Mouse (Mus musculus) liver, embryonic 12.5 days (tissue): ENCODE results near the gene Dazap2. TPM values are rescaled to one million over a fixed set of nuclear protein-coding genes. Genes with fewer than 3 reads are reported as not detected.
"Not testable (repeated sequence)": the region's sequence is repeated elsewhere in the genome, so short reads cannot be mapped to it uniquely, and the experiment has no call there.

Experiments used
- ATAC-seq: fragments of 200-750 bp; cut with Nextera tagmentation; 2 replicates; pipeline ENCODE4 v1.8.0; 2017; ENCODE audit warnings: moderate number of reproducible peaks, mild to moderate bottlenecking, moderate library complexity
- H3K27ac ChIP-seq: fragments of 300-500 bp; sonication (generic); 2 replicates; pipeline ENCODE4 v1.5.1; 2016; ENCODE audit warnings: mild to moderate bottlenecking
- H3K27me3 ChIP-seq: fragments of 300-500 bp; sonication (generic); replicated peaks from 2 replicates; pipeline ENCODE4 v1.6.1; 2016; ENCODE audit warnings: mild to moderate bottlenecking, moderate library complexity
- H3K36me3 ChIP-seq: fragments of 300-500 bp; sonication (generic); 2 replicates; pipeline ENCODE4 v1.6.1; 2016; ENCODE audit warnings: mild to moderate bottlenecking, moderate library complexity
- H3K4me1 ChIP-seq: fragments of 300-500 bp; sonication (generic); 2 replicates; pipeline ENCODE4 v1.6.1; 2016
- H3K4me2 ChIP-seq: fragments of 300-500 bp; sonication (generic); 2 replicates; pipeline ENCODE4 v1.6.1; 2016; ENCODE audit warnings: mild to moderate bottlenecking, moderate library complexity
- H3K4me3 ChIP-seq: fragments of 300-500 bp; sonication (generic); 2 replicates; pipeline ENCODE4 v1.5.1; 2016; ENCODE audit warnings: mild to moderate bottlenecking, moderate library complexity
- H3K9ac ChIP-seq: fragments of 300-500 bp; sonication (generic); 2 replicates; pipeline ENCODE4 v1.6.1; 2016; ENCODE audit warnings: mild to moderate bottlenecking, moderate library complexity
- H3K9me3 ChIP-seq: fragments of 300-500 bp; sonication (generic); replicated peaks from 2 replicates; pipeline ENCODE4 v1.6.1; 2016; ENCODE audit warnings: mild to moderate bottlenecking, moderate library complexity
- WGBS: fragments of 180-500 bp; shearing (Covaris S2); methylation state at CpG from one replicate; pipeline ENCODE4 v1.1.7; 2016; ENCODE audit not compliant: insufficient replicate concordance; 5-methylcytosine and 5-hydroxymethylcytosine counted together
- polyA plus RNA-seq: library from polyadenylated mRNA; unstranded; fragments of >200 nt; fragmentation: Nextera tagmentation; extraction: Ambion mirVana; gene quantifications from 2 replicates; pipeline ENCODE4 v1.2.1, GENCODE M21; 2016

The Dazap2 gene
- polyA plus RNA-seq, 1 experiment from 2014 or later, result 163 TPM

GRCm38 (mm10) chr15:100590436-100590835, 24.7 kb upstream of the Dazap2 start:
- WGBS, result 36% methylated on average over 8 of the region's 8 CpGs
- no peak for ATAC-seq
- Histone ChIP-seq H3K9ac (no peak overlapping the region), H3K27ac (no peak overlapping the region), H3K4me1 (no peaks in the 10 kb centered on the region), H3K36me3 (no peaks in the 10 kb centered on the region), H3K4me2 (no peak overlapping the region), H3K9me3 (no peaks in the 10 kb centered on the region), H3K4me3 (no peak overlapping the region), H3K27me3 (peaks cover 38% of the 10 kb centered on the region)

- no peak overlapping the region for H3K27ac ChIP-seq
- 69% methylated on average over 6 of the region's 6 CpGs for WGBS
- ATAC-seq, result no peak
Measured at GRCm38 (mm10) chr15:100592817-100593216, 22.3 kb upstream of the Dazap2 start.

GRCm38 (mm10) chr15:100598287-100598882, 16.8 kb upstream of the Dazap2 start:
- H3K27ac ChIP-seq, result no peak overlapping the region
- no peak for ATAC-seq
- H3K27me3 ChIP-seq, result peaks cover 74% of the 10 kb centered on the region
- no peaks in the 10 kb centered on the region for H3K36me3 ChIP-seq
- H3K4me2 ChIP-seq, result peak overlapping the region; percentile 92
- WGBS, result 17% methylated on average over 9 of the region's 9 CpGs
- H3K4me1 ChIP-seq, result peaks cover 21% of the 10 kb centered on the region
- no peaks in the 10 kb centered on the region for H3K9me3 ChIP-seq
- peak overlapping the region; percentile 66 for H3K4me3 ChIP-seq
- H3K9ac ChIP-seq, result no peak overlapping the region

More at GRCm38 (mm10) chr15:100592817-100593216, 22.3 kb upstream of the Dazap2 start:
- Histone ChIP-seq H3K4me1 (no peaks in the 10 kb centered on the region), H3K4me2 (no peak overlapping the region), H3K9ac (no peak overlapping the region), H3K36me3 (no peaks in the 10 kb centered on the region), H3K4me3 (no peak overlapping the region), H3K27me3 (peaks cover 42% of the 10 kb centered on the region), H3K9me3 (no peaks in the 10 kb centered on the region)

GRCm38 (mm10) chr15:100598883-100599275, 16.3 kb upstream of the Dazap2 start:
- 2% methylated on average over 12 of the region's 12 CpGs for WGBS
- no peaks in the 10 kb centered on the region for H3K9me3 ChIP-seq
- peaks cover 79% of the 10 kb centered on the region for H3K27me3 ChIP-seq
- H3K4me2 ChIP-seq, result peak overlapping the region; percentile 92
- ATAC-seq, result no peak
- H3K36me3 ChIP-seq, result no peaks in the 10 kb centered on the region
- H3K4me1 ChIP-seq, result peaks cover 24% of the 10 kb centered on the region
- H3K4me3 ChIP-seq, result peak overlapping the region; percentile 66
- H3K9ac ChIP-seq, result no peak overlapping the region
- no peak overlapping the region for H3K27ac ChIP-seq

GRCm38 (mm10) chr15:100599276-100600046, 15.7 kb upstream of the Dazap2 start, which contains the start of gene Pou6f1:
Gene Pou6f1 (minus strand): TSS chr15:100599984.
- WGBS, result under 1% methylated on average over 73 of the region's 76 CpGs
- Histone ChIP-seq H3K4me1 (peaks cover 27% of the 10 kb centered on the region), H3K27ac (no peak within 1 kb of the TSS), H3K36me3 (no peaks in the 10 kb centered on the region), H3K9me3 (no peaks in the 10 kb centered on the region), H3K4me3 (peak within 1 kb of the TSS; percentile 66), H3K4me2 (peak within 1 kb of the TSS; percentile 92), H3K9ac (peak within 1 kb of the TSS; percentile 55), H3K27me3 (peaks cover 80% of the 10 kb centered on the region)
- ATAC-seq, result peak; percentile 35; the same call in 1 of the 2 replicates

- 2% methylated on average over 35 of the region's 35 CpGs for WGBS
- H3K27me3 ChIP-seq, result peaks cover 85% of the 10 kb centered on the region
Measured at GRCm38 (mm10) chr15:100600047-100600695, 15.0 kb upstream of the Dazap2 start.

GRCm38 (mm10) chr15:100600696-100601272, 14.4 kb upstream of the Dazap2 start:
- Histone ChIP-seq H3K27me3 (peaks cover 90% of the 10 kb centered on the region), H3K36me3 (no peaks in the 10 kb centered on the region), H3K9me3 (no peaks in the 10 kb centered on the region), H3K4me3 (peak overlapping the region; percentile 66; the same call in 1 of the 2 replicates), H3K4me1 (peaks cover 34% of the 10 kb centered on the region), H3K27ac (no peak overlapping the region), H3K4me2 (peak overlapping the region; percentile 92), H3K9ac (no peak overlapping the region)
- WGBS, result 19% methylated on average over 21 of the region's 21 CpGs
- ATAC-seq, result no peak

More at GRCm38 (mm10) chr15:100600047-100600695, 15.0 kb upstream of the Dazap2 start:
- Histone ChIP-seq H3K27ac (no peak overlapping the region), H3K4me2 (peak overlapping the region; percentile 92), H3K4me3 (peak overlapping the region; percentile 66), H3K9ac (peak overlapping the region; percentile 55), H3K36me3 (no peaks in the 10 kb centered on the region), H3K9me3 (no peaks in the 10 kb centered on the region), H3K4me1 (peaks cover 34% of the 10 kb centered on the region)
- peak; percentile 22; the same call in 1 of the 2 replicates for ATAC-seq

- ATAC-seq, result no peak
- no peak overlapping the region for H3K27ac ChIP-seq
- H3K4me3 ChIP-seq, result no peak overlapping the region
- WGBS, result 32% methylated on average over 3 of the region's 3 CpGs
- no peak overlapping the region for H3K4me2 ChIP-seq
- H3K9me3 ChIP-seq, result no peaks in the 10 kb centered on the region
- H3K9ac ChIP-seq, result no peak overlapping the region
- peaks cover 82% of the 10 kb centered on the region for H3K27me3 ChIP-seq
- peaks cover 34% of the 10 kb centered on the region for H3K4me1 ChIP-seq
- H3K36me3 ChIP-seq, result no peaks in the 10 kb centered on the region
Measured at GRCm38 (mm10) chr15:100601669-100602068, 13.5 kb upstream of the Dazap2 start.

GRCm38 (mm10) chr15:100606677-100607076, 8.5 kb upstream of the Dazap2 start:
- not testable (repeated sequence) for H3K9ac ChIP-seq, H3K4me2 ChIP-seq, H3K27ac ChIP-seq, H3K4me3 ChIP-seq, H3K36me3 ChIP-seq, H3K9me3 ChIP-seq, ATAC-seq
- Histone ChIP-seq H3K27me3 (peaks cover 45% of the 10 kb centered on the region), H3K4me1 (peaks cover 24% of the 10 kb centered on the region; the same call in 1 of the 2 replicates)
- 71% methylated on average over 8 of the region's 8 CpGs for WGBS

GRCm38 (mm10) chr15:100611951-100612350, 3.2 kb upstream of the Dazap2 start:
- no peak overlapping the region for H3K27ac ChIP-seq
- 64% methylated on average over 7 of the region's 7 CpGs for WGBS
- H3K9me3 ChIP-seq, result no peaks in the 10 kb centered on the region
- H3K9ac ChIP-seq, result no peak overlapping the region
- ATAC-seq, result no peak
- H3K36me3 ChIP-seq, result peaks cover 3% of the 10 kb centered on the region
- peaks cover 9% of the 10 kb centered on the region; the same call in 1 of the 2 replicates for H3K27me3 ChIP-seq
- no peak overlapping the region for H3K4me3 ChIP-seq
- H3K4me1 ChIP-seq, result peaks cover 36% of the 10 kb centered on the region
- H3K4me2 ChIP-seq, result no peak overlapping the region

GRCm38 (mm10) chr15:100612432-100612831, 2.7 kb upstream of the Dazap2 start:
- Histone ChIP-seq H3K9me3 (no peaks in the 10 kb centered on the region), H3K4me2 (no peak overlapping the region), H3K4me1 (peaks cover 39% of the 10 kb centered on the region), H3K27ac (no peak overlapping the region), H3K9ac (no peak overlapping the region), H3K4me3 (no peak overlapping the region), H3K36me3 (peaks cover 7% of the 10 kb centered on the region), H3K27me3 (peaks cover 6% of the 10 kb centered on the region; the same call in 1 of the 2 replicates)
- ATAC-seq, result no peak
- WGBS, result 58% methylated on average over 2 of the region's 2 CpGs
